Mouse (Mus musculus): ENCODE measurements around the gene Slc15a3.

Gene Slc15a3

GRCm38 (mm10) chr19:10821319-10821718 lies 18.2 kb upstream of the Slc15a3 start:
- no peak for DNase-seq (ENCODE audit: low spot score in 2 of 2)

GRCm38 (mm10) chr19:10822534-10822933 lies 17.0 kb upstream of the Slc15a3 start:
- no peak for DNase-seq (ENCODE audit: low spot score in 2 of 2)

GRCm38 (mm10) chr19:10824061-10824460 lies 15.5 kb upstream of the Slc15a3 start:
- no peak for DNase-seq (ENCODE audit: low spot score in 2 of 2)

- no peak for DNase-seq (ENCODE audit: low spot score in 2 of 2)
These were observed 11.2 kb upstream of the Slc15a3 start for GRCm38 (mm10) chr19:10828321-10828720.

GRCm38 (mm10) chr19:10829436-10830175 lies 9.9 kb upstream of the Slc15a3 start, which contains the start of gene Cd6:
TSS of gene Cd6 (minus strand) at chr19:10830058.
- no peak for DNase-seq (ENCODE audit: low spot score in 2 of 2)

GRCm38 (mm10) chr19:10831424-10831823 lies 8.1 kb upstream of the Slc15a3 start:
- peak; percentile 35 to 64 for DNase-seq (ENCODE audit: low spot score in 2 of 2)

GRCm38 (mm10) chr19:10832030-10832429 lies 7.5 kb upstream of the Slc15a3 start:
- DNase-seq (ENCODE audit: low spot score in 2 of 2), result no peak

GRCm38 (mm10) chr19:10833611-10834010 lies 5.9 kb upstream of the Slc15a3 start:
- DNase-seq (ENCODE audit: low spot score in 2 of 2), result no peak

GRCm38 (mm10) chr19:10835671-10836070 lies 3.9 kb upstream of the Slc15a3 start:
- DNase-seq (ENCODE audit: low spot score in 2 of 2), result no peak

GRCm38 (mm10) chr19:10841721-10842626 lies 2.4 kb downstream of the Slc15a3 start:
- DNase-seq (ENCODE audit: low spot score in 2 of 2), result peak; percentile 35 to 71

- peak in 1 of 2 experiments; percentile 45 for DNase-seq (ENCODE audit: low spot score in 2 of 2)
These were observed 3.4 kb downstream of the Slc15a3 start for GRCm38 (mm10) chr19:10842914-10843313.

GRCm38 (mm10) chr19:10844206-10844605 lies 4.7 kb downstream of the Slc15a3 start:
- DNase-seq (ENCODE audit: low spot score in 2 of 2), result no peak

- peak in 1 of 2 experiments; percentile 44 for DNase-seq (ENCODE audit: low spot score in 2 of 2)
These were observed 5.9 kb downstream of the Slc15a3 start for GRCm38 (mm10) chr19:10845454-10845853.

- DNase-seq (ENCODE audit: low spot score in 2 of 2), result no peak
These were observed 6.6 kb downstream of the Slc15a3 start for GRCm38 (mm10) chr19:10846150-10846549.

- DNase-seq (ENCODE audit: low spot score in 2 of 2), result no peak
These were observed 8.0 kb downstream of the Slc15a3 start for GRCm38 (mm10) chr19:10847311-10848087.

GRCm38 (mm10) chr19:10855422-10855821 lies 15.9 kb downstream of the Slc15a3 start:
- no peak for DNase-seq (ENCODE audit: low spot score in 2 of 2)

- no peak for DNase-seq (ENCODE audit: low spot score in 2 of 2)
These were observed 17.0 kb downstream of the Slc15a3 start for GRCm38 (mm10) chr19:10856520-10856919.

GRCm38 (mm10) chr19:10860072-10860497 lies 20.6 kb downstream of the Slc15a3 start:
- no peak for DNase-seq (ENCODE audit: low spot score in 2 of 2)

GRCm38 (mm10) chr19:10866351-10866750 lies 26.8 kb downstream of the Slc15a3 start:
- DNase-seq (ENCODE audit: low spot score in 2 of 2), result no peak

GRCm38 (mm10) chr19:10867946-10868622 lies 28.6 kb downstream of the Slc15a3 start:
- DNase-seq (ENCODE audit: low spot score in 2 of 2), result no peak

GRCm38 (mm10) chr19:10868623-10869141 lies 29.2 kb downstream of the Slc15a3 start:
- DNase-seq (ENCODE audit: low spot score in 2 of 2), result no peak
